Mouse (Mus musculus): ENCODE measurements around the gene Sfrp4. TPM values are rescaled to one million over a fixed set of nuclear protein-coding genes. Genes with fewer than 3 reads are reported as not detected.

Gene Sfrp4
- polyA plus RNA-seq, 1 experiment from 2014 or later = 5.8 TPM

- 80% methylated on average over 1 of the region's 1 CpGs for WGBS
- ATAC-seq (ENCODE audit: low read depth) = no peak
- Histone ChIP-seq H3K9me3 (no peaks in the 10 kb centered on the region), H3K4me2 (no peak overlapping the region), H3K27ac (replicated peaks) (no peak overlapping the region), H3K4me3 (no peak overlapping the region), H3K36me3 (no peaks in the 10 kb centered on the region), H3K27me3 (no peaks in the 10 kb centered on the region), H3K9ac (no peak overlapping the region), H3K4me1 (replicated peaks) (peaks cover 16% of the 10 kb centered on the region)
These were observed 9.5 kb upstream of the Sfrp4 start for GRCm38 (mm10) chr13:19613426-19613825.

DNA sequence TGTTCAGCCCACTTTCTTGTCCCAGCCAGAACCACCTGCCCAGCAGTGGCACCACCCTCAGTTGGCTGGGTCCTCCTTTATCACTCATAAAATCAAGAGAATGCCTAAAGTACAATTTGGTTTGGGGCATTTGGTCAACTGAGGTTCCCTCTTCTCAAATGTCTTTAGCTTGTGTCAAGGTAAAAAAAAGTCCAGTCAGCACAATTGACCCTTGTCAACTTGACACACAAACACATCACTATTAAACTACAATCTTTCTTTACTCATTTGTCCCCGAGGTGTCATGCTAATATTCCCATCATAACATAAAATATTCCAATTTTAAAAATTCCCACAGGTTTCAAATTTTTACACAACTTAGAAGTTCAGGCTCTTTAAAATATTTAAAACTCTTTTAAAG, 8.6 kb upstream of the Sfrp4 start:
- no peak overlapping the region for H3K9ac ChIP-seq
- 94% methylated on average over 1 of the region's 1 CpGs for WGBS
- H3K27ac ChIP-seq (replicated peaks) = no peak overlapping the region
- H3K9me3 ChIP-seq = no peaks in the 10 kb centered on the region
- peaks cover 21% of the 10 kb centered on the region for H3K4me1 ChIP-seq (replicated peaks)
- no peak overlapping the region for H3K4me2 ChIP-seq
- no peaks in the 10 kb centered on the region for H3K36me3 ChIP-seq
- no peak for ATAC-seq (ENCODE audit: low read depth)
- H3K4me3 ChIP-seq = no peak overlapping the region
- no peaks in the 10 kb centered on the region for H3K27me3 ChIP-seq

DNA sequence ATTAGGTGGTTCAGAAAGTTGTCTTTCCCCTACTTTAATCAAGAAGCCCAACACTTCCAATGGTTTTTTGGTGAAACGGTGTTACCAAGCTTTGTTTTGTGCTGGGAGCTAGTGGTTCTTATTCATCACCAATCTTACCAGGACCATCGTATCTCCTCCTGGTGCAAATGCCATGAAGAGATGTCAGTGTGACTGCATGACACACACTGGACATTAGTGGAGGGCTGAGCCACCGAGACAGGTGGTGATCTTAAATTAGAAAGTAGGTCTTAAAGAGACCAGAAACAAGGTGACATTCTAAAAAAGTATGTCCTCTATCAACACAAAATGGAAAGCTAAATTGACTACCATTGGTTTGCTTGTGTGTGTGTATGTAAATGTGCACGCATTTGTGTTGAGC, 4.8 kb upstream of the Sfrp4 start:
- H3K36me3 ChIP-seq = no peaks in the 10 kb centered on the region
- ATAC-seq (ENCODE audit: low read depth) = no peak
- peaks cover 9% of the 10 kb centered on the region for H3K27me3 ChIP-seq
- peak overlapping the region; percentile 69 for H3K4me2 ChIP-seq
- H3K4me1 ChIP-seq (replicated peaks) = peaks cover 18% of the 10 kb centered on the region
- 93% methylated on average over 4 of the region's 4 CpGs for WGBS
- H3K4me3 ChIP-seq = no peak overlapping the region
- H3K27ac ChIP-seq (replicated peaks) = no peak overlapping the region
- no peak overlapping the region for H3K9ac ChIP-seq
- H3K9me3 ChIP-seq = no peaks in the 10 kb centered on the region

- Histone ChIP-seq H3K4me1 (replicated peaks) (peaks cover 25% of the 10 kb centered on the region), H3K4me3 (peak overlapping the region; percentile 74), H3K36me3 (no peaks in the 10 kb centered on the region), H3K9me3 (no peaks in the 10 kb centered on the region), H3K27me3 (peaks cover 16% of the 10 kb centered on the region), H3K4me2 (peak overlapping the region; percentile 69), H3K9ac (peak overlapping the region; percentile 92), H3K27ac (replicated peaks) (peak overlapping the region; percentile 89)
- WGBS = 0% methylated on average over 5 of the region's 5 CpGs
- peak; percentile 71 for ATAC-seq (ENCODE audit: low read depth)
These were observed 4.1 kb upstream of the Sfrp4 start for GRCm38 (mm10) chr13:19618841-19619215.

DNA sequence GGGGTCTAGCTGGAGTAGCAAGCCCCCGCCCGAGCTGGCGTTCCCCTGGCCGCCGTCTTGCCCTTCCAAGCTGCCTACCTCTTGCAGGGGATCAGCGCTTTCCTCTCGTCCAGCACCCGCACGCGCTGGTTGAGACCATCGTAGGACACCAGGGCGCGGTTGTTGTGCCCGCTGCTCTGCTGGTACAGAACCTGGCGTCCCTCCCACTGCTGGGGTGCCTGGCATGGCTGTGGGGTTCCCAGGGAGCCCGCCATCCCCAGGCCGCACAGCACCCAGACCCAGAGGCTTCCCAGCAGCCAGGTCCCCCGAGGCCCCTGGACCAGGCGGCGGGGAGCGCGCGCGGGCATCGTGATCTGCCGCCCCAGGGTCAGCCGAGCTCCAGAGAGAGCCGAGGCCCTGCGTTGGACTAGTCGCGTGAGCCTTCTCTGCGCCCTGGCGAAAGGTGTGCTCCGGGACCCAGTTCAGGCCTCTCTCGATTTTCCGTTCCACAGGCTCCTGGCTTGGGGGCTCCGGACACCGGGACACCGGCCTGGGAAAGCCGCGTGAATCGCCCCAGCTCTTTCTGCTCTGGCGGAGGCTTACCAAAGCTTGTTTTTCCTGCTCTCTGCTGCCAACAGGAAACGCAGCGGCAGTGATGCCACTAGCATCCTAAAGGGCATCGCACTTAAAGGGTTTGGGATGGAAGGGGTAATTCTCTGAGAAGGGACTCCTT, 3.5 kb upstream of the Sfrp4 start, which contains the start of gene Epdr1:
Gene Epdr1 (minus strand): TSS at position 712 of the 712 bp plus-strand sequence.
- WGBS = under 1% methylated on average over 45 of the region's 46 CpGs
- Histone ChIP-seq H3K4me2 (peak within 1 kb of the TSS; percentile 69), H3K9me3 (no peaks in the 10 kb centered on the region), H3K4me1 (replicated peaks) (peaks cover 28% of the 10 kb centered on the region), H3K9ac (peak within 1 kb of the TSS; percentile 92), H3K27me3 (peaks cover 21% of the 10 kb centered on the region), H3K27ac (replicated peaks) (peak within 1 kb of the TSS; percentile 89), H3K36me3 (no peaks in the 10 kb centered on the region), H3K4me3 (peak within 1 kb of the TSS; percentile 74)
- peak; percentile 90 for ATAC-seq (ENCODE audit: low read depth)

GRCm38 (mm10) chr13:19623228-19623905, 463 bp downstream of the Sfrp4 start:
- Histone ChIP-seq H3K4me1 (replicated peaks) (peaks cover 23% of the 10 kb centered on the region), H3K4me3 (peak overlapping the region; percentile 52), H3K36me3 (no peaks in the 10 kb centered on the region), H3K9me3 (no peaks in the 10 kb centered on the region), H3K27me3 (peaks cover 29% of the 10 kb centered on the region), H3K4me2 (peak overlapping the region; percentile 87), H3K9ac (peak overlapping the region; percentile 74), H3K27ac (replicated peaks) (peak overlapping the region; percentile 14; the same call in 1 of the 2 replicates)
- 16% methylated on average over 30 of the region's 30 CpGs for WGBS
- ATAC-seq (ENCODE audit: low read depth) = peak; percentile 44

DNA sequence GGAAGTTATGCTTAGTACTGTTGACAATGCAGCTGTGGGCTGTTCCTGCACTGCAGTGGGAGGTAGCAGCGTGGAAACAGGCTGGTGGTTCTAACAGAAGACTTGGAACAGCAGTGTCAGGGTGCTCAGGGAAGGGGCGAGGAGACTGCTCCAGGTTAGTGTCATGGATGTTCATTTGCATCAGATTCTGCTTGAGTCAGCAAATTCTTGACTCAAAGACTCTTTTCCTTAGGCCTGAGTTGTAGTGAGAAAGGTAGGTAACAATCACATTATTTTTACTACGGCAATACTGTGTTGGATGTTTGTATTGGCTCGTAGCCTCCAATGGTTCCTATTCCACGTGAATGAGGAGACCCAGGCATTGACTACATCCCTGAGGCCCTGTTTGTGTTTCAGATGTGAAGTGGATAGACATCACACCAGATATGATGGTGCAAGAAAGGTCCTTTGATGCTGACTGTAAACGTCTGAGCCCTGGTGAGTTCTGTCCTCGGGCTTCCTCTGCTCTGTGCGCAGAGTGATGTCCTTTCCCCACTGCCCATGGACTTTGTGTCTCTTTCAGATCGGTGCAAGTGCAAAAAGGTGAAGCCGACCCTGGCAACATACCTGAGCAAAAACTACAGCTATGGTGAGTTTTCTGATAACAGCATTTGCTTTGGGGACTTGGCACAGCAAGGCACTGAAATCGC, 1.9 kb downstream of the Sfrp4 start:
- Histone ChIP-seq H3K36me3 (no peaks in the 10 kb centered on the region), H3K9me3 (no peaks in the 10 kb centered on the region), H3K27ac (replicated peaks) (no peak overlapping the region), H3K9ac (no peak overlapping the region), H3K27me3 (peaks cover 29% of the 10 kb centered on the region), H3K4me2 (peak overlapping the region; percentile 87), H3K4me3 (no peak overlapping the region), H3K4me1 (replicated peaks) (peaks cover 17% of the 10 kb centered on the region)
- no peak for ATAC-seq (ENCODE audit: low read depth)
- WGBS = 81% methylated on average over 11 of the region's 11 CpGs

GRCm38 (mm10) chr13:19626473-19626872, 3.6 kb downstream of the Sfrp4 start:
- Histone ChIP-seq H3K27ac (replicated peaks) (no peak overlapping the region), H3K9me3 (no peaks in the 10 kb centered on the region), H3K27me3 (peaks cover 22% of the 10 kb centered on the region), H3K4me1 (replicated peaks) (peaks cover 17% of the 10 kb centered on the region), H3K4me3 (no peak overlapping the region), H3K9ac (no peak overlapping the region), H3K4me2 (no peak overlapping the region), H3K36me3 (no peaks in the 10 kb centered on the region)
- WGBS = 80% methylated on average over 1 of the region's 1 CpGs
- ATAC-seq (ENCODE audit: low read depth) = no peak

DNA sequence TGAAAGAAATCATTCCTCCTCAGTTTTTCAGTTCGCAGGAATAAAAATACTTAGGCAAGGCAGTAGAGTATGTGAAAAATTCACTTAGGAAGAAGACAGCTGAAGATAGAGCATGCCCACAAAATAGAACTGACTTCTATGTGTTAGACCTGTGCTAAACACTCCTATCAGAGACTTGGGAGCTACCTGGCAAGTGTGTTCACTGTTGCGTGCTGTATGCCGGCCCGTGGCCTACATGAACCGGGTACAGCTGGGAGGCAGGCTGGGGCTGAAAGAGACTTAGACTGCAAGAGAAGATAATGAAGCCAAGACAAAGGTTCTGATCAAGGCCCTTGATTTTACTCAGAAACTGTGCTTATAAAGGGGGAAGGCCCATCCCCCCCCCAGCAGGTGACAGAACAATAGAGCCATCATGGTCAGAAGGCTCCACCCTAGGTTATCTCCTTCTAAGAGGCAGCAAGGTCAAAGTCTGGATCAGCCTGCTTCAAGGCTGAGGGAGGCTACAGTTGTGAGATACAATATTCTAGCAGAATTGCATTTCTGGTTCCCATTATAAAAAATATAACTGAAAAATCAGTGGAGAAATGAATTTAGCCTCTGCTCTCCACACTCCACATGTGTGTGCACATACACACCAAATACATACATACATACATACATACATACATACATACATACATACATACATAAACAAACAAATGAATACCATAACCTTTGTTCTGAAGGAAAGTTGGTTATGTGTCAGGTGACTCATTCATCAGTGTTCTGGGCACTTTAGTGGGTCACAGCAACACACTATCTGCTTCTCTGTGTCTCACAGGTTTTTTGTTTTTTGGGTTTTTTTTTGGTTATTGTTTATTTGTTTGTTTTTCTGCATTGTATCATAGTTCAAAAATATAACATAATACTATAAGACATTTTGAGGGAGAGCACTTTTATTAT, 8.1 kb downstream of the Sfrp4 start:
- WGBS = 91% methylated on average over 5 of the region's 5 CpGs
- no peak for ATAC-seq (ENCODE audit: low read depth)

GRCm38 (mm10) chr13:19636131-19636530, 13.2 kb downstream of the Sfrp4 start:
- H3K36me3 ChIP-seq = no peaks in the 10 kb centered on the region
- H3K4me1 ChIP-seq (replicated peaks) = no peaks in the 10 kb centered on the region
- no peak overlapping the region for H3K4me3 ChIP-seq
- H3K9ac ChIP-seq = no peak overlapping the region
- H3K4me2 ChIP-seq = no peak overlapping the region
- 78% methylated on average over 4 of the region's 4 CpGs for WGBS
- no peaks in the 10 kb centered on the region for H3K27me3 ChIP-seq
- no peaks in the 10 kb centered on the region for H3K9me3 ChIP-seq
- no peak overlapping the region for H3K27ac ChIP-seq (replicated peaks)
- no peak for ATAC-seq (ENCODE audit: low read depth)

More for the DNA sequence above, 8.1 kb downstream of the Sfrp4 start:
- Histone ChIP-seq H3K36me3 (no peaks in the 10 kb centered on the region), H3K9me3 (no peaks in the 10 kb centered on the region), H3K27ac (replicated peaks) (no peak overlapping the region), H3K27me3 (no peaks in the 10 kb centered on the region), H3K4me2 (no peak overlapping the region), H3K4me3 (no peak overlapping the region), H3K4me1 (replicated peaks) (no peaks in the 10 kb centered on the region), H3K9ac (no peak overlapping the region)

GRCm38 (mm10) chr13:19640203-19640851, 17.4 kb downstream of the Sfrp4 start:
- H3K27ac ChIP-seq (replicated peaks) = no peak overlapping the region
- no peaks in the 10 kb centered on the region for H3K27me3 ChIP-seq
- no peak for ATAC-seq (ENCODE audit: low read depth)
- H3K4me1 ChIP-seq (replicated peaks) = no peaks in the 10 kb centered on the region
- 90% methylated on average over 2 of the region's 2 CpGs for WGBS
- no peak overlapping the region for H3K4me2 ChIP-seq
- H3K9me3 ChIP-seq = no peaks in the 10 kb centered on the region
- no peak overlapping the region for H3K4me3 ChIP-seq
- no peak overlapping the region for H3K9ac ChIP-seq
- H3K36me3 ChIP-seq = no peaks in the 10 kb centered on the region

Data from neural tube, embryonic 13.5 days (tissue).